Mouse (Mus musculus) 416B (cell line): ENCODE data around the gene Rerg.

Source experiments
- DNase-seq: peaks from one replicate; pipeline ENCODE4 v3.0.0; 2011; ENCODE audit warnings: low read depth

Gene Rerg

DNA sequence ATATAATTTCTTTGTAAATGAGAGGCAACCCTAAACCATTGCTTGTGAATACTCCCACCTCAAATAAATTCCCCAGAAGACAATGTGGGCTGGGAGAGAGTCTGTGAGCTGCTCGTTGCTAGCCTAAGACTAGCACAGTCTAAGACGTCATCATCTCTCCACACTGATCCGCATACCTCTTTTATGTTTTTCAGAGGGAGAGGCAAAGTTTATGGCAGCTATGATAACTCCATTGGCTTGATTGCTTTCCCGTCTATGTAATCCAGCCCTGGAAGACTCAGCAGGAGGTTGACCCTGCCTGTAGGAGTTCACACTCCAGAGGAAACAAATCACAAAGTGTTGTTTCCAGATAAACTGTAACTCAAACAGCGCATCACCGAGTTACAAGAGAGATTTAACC lies 38.9 kb downstream of the Rerg start:
- DNase-seq, result no peak

GRCm38 (mm10) chr6:137126861-137127260 lies 43.4 kb downstream of the Rerg start:
- DNase-seq, result no peak

- DNase-seq, result no peak
These were observed 44.1 kb downstream of the Rerg start for GRCm38 (mm10) chr6:137126224-137126623.

GRCm38 (mm10) chr6:137125433-137125832 lies 44.9 kb downstream of the Rerg start:
- DNase-seq, result peak; percentile 65

GRCm38 (mm10) chr6:137125006-137125405 lies 45.3 kb downstream of the Rerg start:
- peak; percentile 25 for DNase-seq

DNA sequence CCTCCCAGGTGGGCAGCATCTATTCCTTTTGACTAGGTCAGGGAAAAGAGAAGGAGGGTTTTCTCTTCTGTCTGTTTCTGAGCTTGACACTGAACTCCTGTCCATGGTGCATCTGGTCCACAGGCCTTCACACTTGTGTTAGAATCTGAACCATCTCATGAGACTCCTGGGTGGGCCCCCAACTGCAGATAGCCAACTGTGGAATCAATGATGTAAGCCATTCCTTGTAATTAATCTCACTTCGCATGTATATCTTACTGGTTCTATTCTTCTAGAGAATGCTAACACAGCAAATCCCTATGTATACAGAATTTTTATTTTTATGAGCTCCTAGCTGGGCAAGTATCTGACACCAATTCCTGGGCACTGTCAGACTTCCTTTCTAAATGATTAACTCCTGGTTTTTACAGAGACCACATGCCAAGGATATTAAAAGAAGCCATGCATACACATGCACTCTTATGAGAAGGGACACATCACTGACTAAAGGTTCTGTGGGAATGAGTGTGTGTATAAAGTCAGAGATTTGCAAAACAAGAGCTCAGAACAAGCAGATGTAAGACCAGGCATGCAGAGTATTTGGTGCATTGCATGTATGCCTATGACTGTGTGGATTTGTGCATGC lies 53.3 kb downstream of the Rerg start:
- DNase-seq, result no peak

DNA sequence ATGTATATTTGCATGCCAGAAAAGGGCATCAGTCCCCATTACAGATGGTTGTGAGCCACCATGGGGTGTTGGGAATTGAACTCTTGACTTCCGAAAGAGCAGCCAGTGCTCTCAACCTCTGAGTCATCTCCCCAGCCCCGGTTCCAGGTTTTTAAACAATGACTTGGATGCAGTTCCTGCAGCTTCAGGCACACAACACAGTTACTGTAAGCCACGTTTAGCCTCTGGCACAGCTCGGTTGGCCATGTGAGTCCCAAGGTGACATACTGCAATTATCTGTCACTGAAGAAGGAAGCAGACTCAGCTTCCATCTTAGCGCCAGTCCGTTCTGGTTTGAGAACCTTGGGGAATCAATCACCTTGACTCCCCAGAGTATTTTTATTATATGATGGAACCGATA lies 55.4 kb downstream of the Rerg start:
- no peak for DNase-seq

GRCm38 (mm10) chr6:137111266-137111813 lies 59.0 kb downstream of the Rerg start:
- no peak for DNase-seq

DNA sequence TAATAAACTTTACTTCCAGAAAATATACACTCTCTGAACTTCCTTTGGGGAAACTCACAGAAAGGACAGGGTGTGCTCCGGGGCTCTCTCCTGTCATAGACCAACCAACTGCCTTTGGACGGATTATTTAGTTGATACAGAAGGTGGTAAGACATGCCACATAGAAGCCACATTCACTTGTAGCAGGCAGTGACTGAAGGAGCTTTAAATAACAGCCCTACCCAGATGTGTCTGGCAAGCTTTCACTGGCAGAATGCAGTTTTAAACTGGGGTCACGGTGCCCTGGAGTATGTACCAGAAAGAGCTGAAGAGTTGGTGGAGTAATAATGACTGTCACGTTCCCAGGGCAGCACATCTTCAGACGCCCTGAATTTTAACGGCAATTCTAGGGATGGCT lies 59.5 kb downstream of the Rerg start:
- DNase-seq, result no peak

DNA sequence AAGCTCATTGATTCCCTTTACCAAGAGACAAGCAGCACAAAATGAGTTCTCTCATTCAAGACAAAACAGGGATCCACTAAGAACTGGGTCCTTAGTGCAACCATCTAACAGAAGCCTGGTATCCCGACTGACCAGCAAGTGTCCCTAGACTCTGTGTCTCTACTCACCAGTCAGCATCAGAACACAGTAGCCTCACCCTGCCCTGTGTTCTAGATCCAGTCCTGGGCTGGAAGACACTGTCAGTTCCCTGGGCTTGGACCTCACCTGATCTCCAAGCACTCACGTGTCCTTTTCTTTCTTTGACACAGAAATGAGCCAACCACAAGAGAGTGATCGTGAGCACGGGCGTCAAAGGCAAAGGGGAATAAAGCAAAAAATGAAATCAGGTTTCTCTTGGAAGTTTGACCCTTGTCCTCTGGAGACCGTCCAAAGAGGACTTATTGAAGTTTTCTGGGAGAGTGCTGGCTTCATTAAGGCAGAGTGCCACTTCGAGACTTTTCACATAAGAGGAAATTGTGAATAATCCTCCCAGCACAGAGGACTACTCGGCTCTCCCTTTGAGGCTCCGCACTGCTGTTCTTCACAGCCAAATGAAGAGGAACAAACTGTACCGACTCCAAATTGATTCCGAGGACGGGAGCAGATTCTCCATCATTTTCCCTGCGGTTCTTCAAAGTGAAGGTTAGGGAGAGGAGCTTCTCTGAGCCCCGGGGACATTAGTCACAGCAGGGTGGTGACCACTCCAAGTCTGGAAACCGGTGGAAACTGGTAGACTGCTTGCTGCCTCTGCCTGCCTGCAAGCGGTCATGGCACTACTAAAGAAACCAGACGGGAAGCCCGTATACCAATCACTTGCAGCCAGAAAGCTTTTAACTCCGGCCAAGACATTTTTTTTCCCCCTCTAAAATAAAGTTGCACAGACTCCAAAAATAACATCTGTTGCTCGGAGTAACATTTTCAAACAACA lies 60.2 kb downstream of the Rerg start:
- no peak for DNase-seq

DNA sequence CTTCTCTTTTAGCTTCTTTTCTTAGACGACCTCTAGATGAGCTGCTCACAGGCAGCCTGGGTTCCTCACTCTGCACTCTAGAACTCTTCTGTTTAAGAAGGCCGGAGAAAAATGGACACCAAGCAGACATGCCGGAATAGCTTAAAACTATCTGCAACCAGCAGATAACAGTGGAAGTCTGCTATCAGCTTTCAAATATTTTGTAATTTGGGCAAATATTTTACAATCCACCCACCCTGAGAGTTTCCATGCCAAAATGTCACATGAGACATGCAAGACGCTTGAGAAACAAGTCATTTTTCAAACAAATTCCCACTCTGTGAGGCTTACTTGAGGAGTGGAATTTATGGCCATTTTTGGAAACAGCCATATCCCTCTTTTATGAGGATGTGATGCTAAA lies 65.0 kb downstream of the Rerg start:
- DNase-seq, result no peak

DNA sequence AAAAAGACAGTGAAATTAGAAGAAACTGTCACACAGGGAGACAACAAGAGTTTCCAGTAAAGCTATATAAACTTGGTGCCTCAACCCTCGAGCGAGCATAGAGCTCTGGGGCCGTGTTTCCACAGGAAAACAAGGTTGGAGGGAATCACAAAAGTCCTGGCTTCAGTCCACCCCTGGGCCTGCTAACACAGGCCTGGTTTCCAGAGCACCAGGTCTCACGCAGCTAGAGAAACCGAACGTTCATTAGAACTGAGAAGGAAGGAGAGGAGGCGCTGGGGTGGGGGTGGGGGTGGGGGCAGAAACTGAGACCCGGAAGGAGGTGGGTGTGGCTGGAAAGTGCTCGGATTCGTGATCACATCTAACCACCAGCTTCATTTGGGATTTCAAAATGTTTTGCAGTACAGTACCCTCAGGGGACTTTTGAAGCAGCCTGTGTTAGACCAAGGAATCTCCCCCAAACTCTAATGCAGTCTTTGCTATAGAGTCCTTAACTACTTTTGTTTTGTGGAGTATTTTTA lies 67.6 kb downstream of the Rerg start:
- DNase-seq, result peak; percentile 9

DNA sequence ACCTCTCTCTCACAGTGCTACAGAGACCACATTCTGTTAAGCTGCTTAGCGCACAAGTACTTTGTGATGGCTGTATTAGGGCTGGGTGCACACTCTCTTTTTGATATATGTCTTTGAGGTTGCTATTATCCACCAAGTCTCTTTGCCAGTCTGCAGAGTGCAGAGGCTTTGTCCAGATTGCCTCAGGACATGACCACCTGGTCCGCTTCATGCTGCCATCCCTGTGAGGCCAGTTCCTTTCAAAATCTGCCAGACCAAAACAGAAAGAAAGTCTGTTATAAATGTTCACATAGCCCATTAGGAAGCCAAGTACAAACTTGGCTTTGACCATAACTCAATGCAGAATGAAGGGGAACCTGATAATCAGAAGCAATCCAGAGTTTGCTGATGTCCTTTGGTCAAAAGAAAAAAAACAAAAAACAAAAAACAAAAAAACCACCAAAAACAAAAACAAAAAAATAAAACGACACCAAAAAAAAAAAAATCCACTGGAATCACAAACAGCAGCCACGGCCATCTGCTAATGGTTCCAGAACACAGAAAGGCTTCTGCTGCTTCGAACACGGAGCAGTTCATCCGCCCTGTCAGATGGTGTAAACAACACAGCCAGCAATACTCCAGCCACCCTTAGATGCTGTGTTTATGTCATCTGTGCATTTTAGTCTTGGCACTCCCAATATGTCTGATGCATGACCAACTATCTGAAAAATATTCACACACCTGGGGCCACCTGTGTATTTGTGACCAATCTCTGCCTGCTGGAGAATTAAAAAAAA lies 68.2 kb downstream of the Rerg start:
- DNase-seq, result no peak

DNA sequence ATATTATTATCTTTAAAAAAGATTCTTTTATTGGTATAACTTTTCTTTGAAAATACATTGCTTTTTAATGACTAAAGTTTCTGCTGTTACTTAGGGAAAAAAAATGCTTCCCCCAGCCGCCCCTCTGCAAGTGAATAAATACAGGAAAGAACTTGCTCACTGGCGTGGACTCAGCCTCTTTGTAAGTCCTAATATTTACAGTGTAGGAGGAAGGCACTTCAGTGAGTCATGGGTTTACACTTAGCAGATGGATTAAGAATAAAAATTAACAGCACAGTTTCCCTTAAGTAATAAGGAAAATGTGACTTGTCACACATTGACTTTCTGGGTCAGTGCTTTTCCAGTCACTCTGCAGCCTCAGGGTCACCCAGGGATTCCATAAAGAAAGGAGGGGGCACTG lies 70.0 kb downstream of the Rerg start:
- DNase-seq, result no peak

GRCm38 (mm10) chr6:137098232-137099191 lies 71.8 kb downstream of the Rerg start:
- DNase-seq, result peak; percentile 17

DNA sequence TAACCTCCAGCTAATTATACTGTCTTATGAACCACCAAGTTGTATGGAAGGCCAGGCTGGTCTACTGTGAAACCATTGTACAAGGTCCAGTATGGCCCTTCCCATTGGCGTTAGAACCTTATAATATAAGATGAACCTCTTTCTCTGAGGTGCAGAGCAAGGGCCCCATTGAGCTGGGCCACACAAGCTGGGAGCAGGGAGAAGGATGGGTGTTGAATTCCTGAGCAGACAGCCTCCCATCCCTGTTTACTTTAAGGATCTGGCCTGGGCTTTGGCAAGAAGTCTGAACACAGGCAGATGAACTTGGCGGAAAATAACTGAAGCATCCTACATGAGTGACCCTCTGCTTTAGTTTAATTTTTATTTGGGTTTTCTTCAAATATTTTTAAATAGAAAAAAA lies 75.8 kb downstream of the Rerg start:
- DNase-seq, result no peak

DNA sequence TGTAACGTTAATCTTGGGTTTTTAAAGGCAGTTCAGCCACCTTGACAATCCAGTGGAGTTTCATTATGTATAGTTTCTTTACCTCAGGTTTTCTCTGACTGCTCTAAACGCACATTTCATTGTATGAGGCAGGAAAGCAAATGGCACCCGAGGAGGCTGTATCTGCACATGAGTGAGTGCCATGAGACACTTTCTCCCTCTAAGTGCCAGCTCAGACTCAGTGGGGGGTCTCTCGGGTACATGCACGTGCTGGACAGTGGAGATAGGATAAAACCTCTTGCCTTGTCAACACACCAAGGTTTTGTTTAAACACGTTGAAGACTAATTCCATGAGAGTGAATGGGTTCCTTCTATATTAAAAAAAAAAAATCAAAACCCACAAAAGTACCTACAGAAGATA lies 81.8 kb downstream of the Rerg start:
- no peak for DNase-seq

DNA sequence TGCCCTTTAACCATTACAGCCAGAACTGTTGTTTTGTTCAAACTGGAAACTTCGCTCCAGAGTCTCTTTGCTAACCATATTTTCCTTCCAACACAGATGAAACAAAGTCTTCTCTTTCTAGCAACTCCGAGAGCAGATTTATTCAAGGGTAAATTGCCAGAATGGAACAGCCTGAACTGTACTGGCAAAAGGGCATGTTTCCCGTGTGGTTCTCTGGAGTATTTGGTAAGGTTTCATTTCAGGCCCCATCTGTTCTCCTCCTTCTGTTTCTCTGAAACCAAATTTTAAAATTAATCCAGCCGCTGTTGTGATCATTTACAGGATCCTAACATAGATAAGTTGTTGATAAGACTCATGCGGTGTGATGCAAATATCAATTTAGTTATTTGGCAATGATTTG lies 82.3 kb downstream of the Rerg start:
- DNase-seq, result no peak

DNA sequence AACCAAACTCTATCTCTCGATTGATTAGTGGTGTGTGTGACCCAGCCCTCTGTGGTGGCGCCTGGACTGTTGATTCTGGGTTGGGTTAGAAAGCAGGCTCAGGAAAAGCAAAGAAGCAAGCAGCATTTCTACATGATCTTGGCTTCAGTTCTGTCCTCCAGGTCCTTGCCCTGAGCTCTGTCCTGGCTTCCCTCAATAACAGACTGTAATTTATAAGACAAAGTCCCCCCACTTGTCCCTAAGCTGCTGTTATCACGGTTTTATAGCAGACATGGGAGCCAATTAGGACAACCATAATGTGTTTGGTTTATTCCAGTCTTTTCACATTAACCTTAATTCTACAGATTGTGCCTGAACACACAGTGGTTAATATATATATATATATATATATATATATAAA lies 82.8 kb downstream of the Rerg start:
- no peak for DNase-seq

GRCm38 (mm10) chr6:137079701-137080100 lies 90.6 kb downstream of the Rerg start:
- DNase-seq, result no peak

- DNase-seq, result no peak
These were observed 93.6 kb downstream of the Rerg start for GRCm38 (mm10) chr6:137076731-137077130.
